Mouse (Mus musculus): ENCODE data around the gene Mgl2.
A peak's percentile ranks its signal among the peaks of the same experiment; 100 is the strongest.
"Not testable (repeated sequence)": the region's sequence is repeated elsewhere in the genome, so short reads cannot be mapped to it uniquely, and the experiment has no call there.

The Mgl2 gene

GRCm38 (mm10) chr11:70129926-70130379 is at the start of gene Mgl2:
TSS of gene Mgl2 (plus strand) at chr11:70130329.
- DNase-seq (ENCODE audit: low spot score): no peak

- no peak for DNase-seq (ENCODE audit: low spot score)
Measured at GRCm38 (mm10) chr11:70080803-70081590, 49.1 kb upstream of the Mgl2 start.

GRCm38 (mm10) chr11:70084563-70084962 is 45.6 kb upstream of the Mgl2 start:
- DNase-seq (ENCODE audit: low spot score): no peak

- DNase-seq (ENCODE audit: low spot score): peak; percentile 71
Measured at GRCm38 (mm10) chr11:70091986-70092783, 37.9 kb upstream of the Mgl2 start, which contains the start of gene Asgr2. TSS of gene Asgr2 (plus strand) at chr11:70092644.

- DNase-seq (ENCODE audit: low spot score): no peak
Measured at GRCm38 (mm10) chr11:70097396-70097795, 32.7 kb upstream of the Mgl2 start.

- no peak for DNase-seq (ENCODE audit: low spot score)
Measured at GRCm38 (mm10) chr11:70099102-70099501, 31.0 kb upstream of the Mgl2 start.

GRCm38 (mm10) chr11:70099809-70100208 is 30.3 kb upstream of the Mgl2 start:
- no peak for DNase-seq (ENCODE audit: low spot score)

GRCm38 (mm10) chr11:70103701-70104315 is 26.3 kb upstream of the Mgl2 start:
- DNase-seq (ENCODE audit: low spot score): no peak

GRCm38 (mm10) chr11:70107085-70107484 is 23.0 kb upstream of the Mgl2 start:
- no peak for DNase-seq (ENCODE audit: low spot score)

GRCm38 (mm10) chr11:70110146-70110545 is 20.0 kb upstream of the Mgl2 start:
- no peak for DNase-seq (ENCODE audit: low spot score)

- no peak for DNase-seq (ENCODE audit: low spot score)
Measured at GRCm38 (mm10) chr11:70114562-70114961, 15.6 kb upstream of the Mgl2 start.

- DNase-seq (ENCODE audit: low spot score): no peak
Measured at GRCm38 (mm10) chr11:70115901-70116300, 14.2 kb upstream of the Mgl2 start.

GRCm38 (mm10) chr11:70135001-70135400 is 4.9 kb downstream of the Mgl2 start:
- not testable (repeated sequence) for DNase-seq (ENCODE audit: low spot score)

GRCm38 (mm10) chr11:70135925-70136324 is 5.8 kb downstream of the Mgl2 start:
- DNase-seq (ENCODE audit: low spot score): not testable (repeated sequence)

GRCm38 (mm10) chr11:70139171-70139570 is 9.0 kb downstream of the Mgl2 start:
- DNase-seq (ENCODE audit: low spot score): no peak

- DNase-seq (ENCODE audit: low spot score): no peak
Measured at GRCm38 (mm10) chr11:70151072-70151471, 20.9 kb downstream of the Mgl2 start.

GRCm38 (mm10) chr11:70155897-70156296 is 25.8 kb downstream of the Mgl2 start, which contains the start of gene Clec10a:
TSS of gene Clec10a (plus strand) at chr11:70156197.
- not testable (repeated sequence) for DNase-seq (ENCODE audit: low spot score)

- DNase-seq (ENCODE audit: low spot score): no peak
Measured at GRCm38 (mm10) chr11:70162336-70162735, 32.2 kb downstream of the Mgl2 start.

GRCm38 (mm10) chr11:70165972-70166921 is 36.1 kb downstream of the Mgl2 start:
- no peak for DNase-seq (ENCODE audit: low spot score)

- no peak for DNase-seq (ENCODE audit: low spot score)
Measured at GRCm38 (mm10) chr11:70168136-70168535, 38.0 kb downstream of the Mgl2 start.

- not testable (repeated sequence) for DNase-seq (ENCODE audit: low spot score)
Measured at GRCm38 (mm10) chr11:70169471-70169870, 39.3 kb downstream of the Mgl2 start.

All from ovary, adult 18-20 months (tissue).